Mouse (Mus musculus) forebrain, embryonic 14.5 days (tissue): ENCODE measurements around the gene Hist1h3e. TPM values are rescaled to one million over a fixed set of nuclear protein-coding genes. Genes with fewer than 3 reads are reported as not detected.
"Not testable (repeated sequence)": the region's sequence is repeated elsewhere in the genome, so short reads cannot be mapped to it uniquely, and the experiment has no call there.

Experiments
- ATAC-seq: fragments of 200-750 bp; cut with Nextera tagmentation; 2 replicates; pipeline ENCODE4 v1.8.0; 2017; ENCODE audit warnings: mild to moderate bottlenecking, moderate library complexity
- DNase-seq: peaks from one replicate; pipeline ENCODE4 v3.0.0-alpha.2; 2015; ENCODE audit warnings: low spot score
- H3K27ac ChIP-seq: fragments of 300-500 bp; sonication (generic); 2 replicates; pipeline ENCODE4 v1.5.1; 2014; ENCODE audit warnings: low read depth, mild to moderate bottlenecking, control low read depth, low read length, moderate library complexity
- H3K27me3 ChIP-seq: fragments of 300-500 bp; sonication (generic); replicated peaks from 2 replicates; pipeline ENCODE4 v1.6.1; 2014; ENCODE audit warnings: low read length, control low read depth, mixed read lengths; ENCODE audit not compliant: control insufficient read depth, insufficient read depth
- H3K36me3 ChIP-seq: fragments of 300-500 bp; sonication (generic); 2 replicates; pipeline ENCODE4 v1.6.1; 2014; ENCODE audit warnings: low read length, control low read depth; ENCODE audit not compliant: control insufficient read depth, insufficient read depth
- H3K4me1 ChIP-seq: fragments of 300-500 bp; sonication (generic); 2 replicates; pipeline ENCODE4 v1.6.1; 2014; ENCODE audit warnings: antibody characterized with exemption, low read length, control low read depth; ENCODE audit not compliant: control insufficient read depth, insufficient read depth
- H3K4me2 ChIP-seq: fragments of 300-500 bp; sonication (generic); 2 replicates; pipeline ENCODE4 v1.6.1; 2014; ENCODE audit warnings: mild to moderate bottlenecking, control low read depth, low read length
- H3K4me3 ChIP-seq: fragments of 300-500 bp; sonication (generic); 2 replicates; pipeline ENCODE4 v1.5.1; 2014; ENCODE audit warnings: low read depth, low read length, control low read depth
- H3K9ac ChIP-seq: fragments of 300-500 bp; sonication (generic); 2 replicates; pipeline ENCODE4 v1.6.1; 2014; ENCODE audit warnings: mild to moderate bottlenecking, low read length, control low read depth, moderate library complexity
- H3K9me3 ChIP-seq: fragments of 300-500 bp; sonication (generic); replicated peaks from 2 replicates; pipeline ENCODE4 v1.6.1; 2016; ENCODE audit warnings: low read length, control low read depth, mixed read lengths; ENCODE audit not compliant: control insufficient read depth
- WGBS: fragments of 180-500 bp; shearing (Covaris S2); extraction: QIAGEN DNeasy Blood & Tissue Kit; methylation state at CpG from one replicate; pipeline ENCODE4 v1.1.7; 2014; 5-methylcytosine and 5-hydroxymethylcytosine counted together
- polyA plus RNA-seq: library from polyadenylated mRNA; unstranded; fragments of >200 nt; fragmentation: Nextera tagmentation; extraction: Ambion mirVana; gene quantifications from 2 replicates; pipeline ENCODE4 v1.2.1, GENCODE M21; 2014

Gene Hist1h3e
- polyA plus RNA-seq, 1 experiment from 2014 or later, result 5.7 TPM

DNA sequence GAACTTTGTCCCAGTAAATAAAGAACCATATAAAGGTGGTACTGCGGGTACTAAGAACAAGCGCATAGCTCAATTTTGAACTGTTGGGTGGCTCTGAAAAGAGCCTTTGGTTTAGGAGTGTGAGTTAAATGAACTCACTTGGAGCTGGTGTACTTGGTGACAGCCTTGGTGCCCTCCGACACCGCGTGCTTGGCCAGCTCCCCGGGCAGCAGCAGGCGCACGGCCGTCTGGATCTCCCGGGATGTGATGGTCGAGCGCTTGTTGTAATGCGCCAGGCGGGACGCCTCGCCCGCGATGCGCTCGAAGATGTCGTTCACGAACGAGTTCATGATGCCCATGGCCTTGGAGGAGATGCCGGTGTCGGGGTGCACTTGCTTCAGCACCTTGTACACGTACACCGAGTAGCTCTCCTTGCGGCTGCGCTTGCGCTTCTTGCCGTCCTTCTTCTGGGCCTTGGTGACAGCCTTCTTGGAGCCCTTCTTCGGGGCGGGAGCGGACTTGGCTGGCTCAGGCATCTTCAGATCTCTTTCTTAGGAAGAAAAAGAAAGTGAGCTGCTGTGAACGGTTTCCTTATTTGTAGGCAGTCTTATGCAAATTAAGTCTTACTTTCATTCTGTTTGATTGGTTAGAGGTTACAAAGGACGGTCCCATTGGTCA lies 23.4 kb upstream of the Hist1h3e start:
- H3K27ac ChIP-seq, result peak overlapping the region; percentile 96
- H3K4me1 ChIP-seq, result peaks cover 28% of the 10 kb centered on the region
- H3K36me3 ChIP-seq, H3K27me3 ChIP-seq, H3K9me3 ChIP-seq: not testable (repeated sequence)
- peak overlapping the region; percentile 72 for H3K9ac ChIP-seq
- peak; percentile 87 for ATAC-seq
- peak overlapping the region; percentile 93 for H3K4me2 ChIP-seq
- under 1% methylated on average over 28 of the region's 36 CpGs for WGBS
- H3K4me3 ChIP-seq, result peak overlapping the region; percentile 42
- DNase-seq, result peak; percentile 98

DNA sequence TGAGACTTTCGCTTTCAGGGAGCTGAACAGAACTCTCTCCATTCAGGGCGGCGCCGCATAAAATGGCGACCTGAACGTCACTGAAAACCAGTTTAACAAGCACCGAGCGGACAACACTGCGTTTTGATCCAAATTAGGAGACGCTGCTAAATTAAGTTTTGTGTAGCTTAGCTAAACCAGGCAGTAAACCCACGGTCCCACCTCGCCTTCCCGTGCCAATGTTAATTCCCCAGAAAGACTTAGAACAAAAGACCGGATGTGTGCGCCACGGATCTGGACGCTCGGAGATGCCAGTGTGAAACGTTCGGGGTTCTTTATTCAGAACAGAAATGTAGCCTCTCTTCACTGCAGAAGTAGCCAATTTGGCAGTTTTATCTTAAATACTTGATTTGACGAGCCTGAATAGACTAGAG lies 22.9 kb upstream of the Hist1h3e start:
- peak overlapping the region; percentile 93 for H3K4me2 ChIP-seq
- WGBS, result under 1% methylated on average over 21 of the region's 21 CpGs

DNA sequence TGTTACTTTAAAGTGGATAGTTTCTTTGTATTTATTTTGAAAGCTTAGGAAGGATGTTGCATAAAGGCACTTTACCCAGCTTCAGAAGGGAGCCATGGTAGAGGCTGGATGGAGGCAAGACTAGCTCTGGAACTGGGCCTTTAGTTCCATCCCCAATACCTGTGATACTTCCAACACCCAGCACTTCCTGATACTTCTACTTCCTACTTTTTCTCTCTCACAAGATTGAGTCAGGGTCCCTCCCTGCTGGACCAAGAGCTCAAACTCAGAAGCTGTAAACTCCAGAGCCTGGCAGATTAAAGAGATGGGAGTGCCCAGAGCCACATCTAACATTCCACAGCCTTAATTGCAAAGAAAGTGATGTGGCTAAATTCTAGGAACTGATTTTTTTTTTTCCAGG lies 22.2 kb upstream of the Hist1h3e start:
- ATAC-seq (no peak), DNase-seq (peak; percentile 6)
- Histone ChIP-seq H3K9ac (peak overlapping the region; percentile 72), H3K4me3 (peak overlapping the region; percentile 42), H3K4me1 (peaks cover 28% of the 10 kb centered on the region), H3K36me3 (no peaks in the 10 kb centered on the region), H3K27ac (peak overlapping the region; percentile 96), H3K4me2 (peak overlapping the region; percentile 93), H3K27me3 (no peaks in the 10 kb centered on the region), H3K9me3 (no peaks in the 10 kb centered on the region)

More for the DNA sequence above, 22.9 kb upstream of the Hist1h3e start:
- H3K9me3 ChIP-seq, result no peaks in the 10 kb centered on the region
- no peaks in the 10 kb centered on the region for H3K36me3 ChIP-seq
- peaks cover 28% of the 10 kb centered on the region for H3K4me1 ChIP-seq
- H3K4me3 ChIP-seq, result peak overlapping the region; percentile 42
- ATAC-seq (0 out of 2 replicates have a peak, but pooled peaks have one; percentile 21), DNase-seq (peak; percentile 84)
- H3K9ac ChIP-seq, result peak overlapping the region; percentile 72
- peak overlapping the region; percentile 96 for H3K27ac ChIP-seq
- no peaks in the 10 kb centered on the region for H3K27me3 ChIP-seq

DNA sequence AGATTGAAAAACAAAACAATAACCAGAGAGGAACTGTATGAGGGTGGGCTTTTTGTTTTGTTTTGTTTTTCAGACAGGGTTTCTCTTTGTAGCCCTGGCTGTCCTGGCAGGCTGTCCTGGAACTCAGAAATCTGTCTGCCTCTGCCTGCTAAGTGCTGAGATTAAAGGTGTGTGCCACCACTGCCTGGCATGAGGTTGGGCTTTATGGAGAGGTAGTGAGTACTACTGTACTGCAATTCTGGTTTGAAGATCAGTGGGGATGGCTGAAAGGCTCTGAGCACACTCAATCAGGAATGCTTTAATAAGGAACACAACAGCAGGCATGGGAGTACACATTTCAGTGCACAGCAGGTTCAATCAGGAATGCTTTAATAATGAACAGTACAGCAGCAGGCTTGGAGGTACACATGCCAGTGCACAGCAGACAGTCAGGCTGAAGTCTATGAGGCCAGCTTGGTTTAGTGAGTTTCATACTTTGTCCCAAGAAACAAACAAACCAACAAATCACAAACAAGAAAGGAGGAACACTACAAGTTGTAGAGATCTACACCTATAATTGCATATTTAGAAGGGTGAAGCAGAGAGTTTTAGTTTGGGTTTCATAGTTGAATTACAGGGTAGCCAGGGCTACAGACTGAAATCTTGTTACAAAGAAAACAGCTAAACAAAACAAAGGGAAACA lies 21.4 kb upstream of the Hist1h3e start:
- H3K27me3 ChIP-seq, result no peaks in the 10 kb centered on the region
- H3K4me2 ChIP-seq, result peak overlapping the region; percentile 93
- peak overlapping the region; percentile 96 for H3K27ac ChIP-seq
- no peak for ATAC-seq
- peaks cover 28% of the 10 kb centered on the region for H3K4me1 ChIP-seq
- peak; percentile 15 for DNase-seq
- H3K36me3 ChIP-seq, result no peaks in the 10 kb centered on the region
- H3K9ac ChIP-seq, result no peak overlapping the region
- H3K4me3 ChIP-seq, result no peak overlapping the region
- no peaks in the 10 kb centered on the region for H3K9me3 ChIP-seq

DNA sequence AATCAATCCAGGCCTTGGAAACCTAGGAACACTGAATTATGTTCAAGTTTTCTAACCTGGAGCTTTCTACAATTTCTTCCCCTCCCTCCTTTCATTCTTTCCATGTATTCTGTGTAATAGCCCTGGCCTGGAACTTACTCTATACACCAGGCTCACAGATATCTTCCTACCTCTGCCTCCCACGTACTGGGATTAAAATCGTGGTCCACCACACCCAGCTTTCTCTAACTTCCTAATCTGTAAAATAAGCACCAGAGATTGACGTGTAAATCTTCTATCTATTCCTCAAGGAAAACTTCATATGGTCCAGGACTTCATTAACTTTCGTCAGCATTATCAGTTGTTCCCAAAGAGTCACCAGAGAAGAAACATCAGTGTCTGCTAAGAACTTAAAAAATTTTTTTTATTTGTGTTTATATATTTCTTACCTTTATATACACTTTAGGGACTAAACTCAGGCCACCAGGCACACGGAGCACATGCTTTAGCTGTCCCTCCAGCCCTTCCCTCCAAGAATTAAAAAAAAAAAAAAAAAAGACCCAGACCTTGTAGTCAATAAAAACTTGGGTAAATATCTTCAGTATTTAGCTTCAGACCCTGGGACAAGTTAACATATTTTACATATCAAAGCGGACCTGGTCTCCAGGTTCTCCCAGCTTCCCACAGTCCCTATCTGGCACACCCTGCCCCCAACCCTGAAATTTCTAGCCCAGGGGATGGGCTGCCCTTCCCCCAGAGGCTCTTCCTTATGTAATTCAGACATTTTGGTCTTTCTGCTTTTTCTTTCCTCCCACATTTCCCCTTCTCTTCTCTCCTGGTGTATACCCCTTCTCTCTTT lies 20.3 kb upstream of the Hist1h3e start:
- H3K4me3 ChIP-seq, result peak overlapping the region; percentile 45
- DNase-seq (peak; percentile 15), ATAC-seq (no peak)
- no peaks in the 10 kb centered on the region for H3K9me3 ChIP-seq
- peak overlapping the region; percentile 93 for H3K4me2 ChIP-seq
- WGBS, result 5% methylated on average over 6 of the region's 6 CpGs
- H3K4me1 ChIP-seq, result peaks cover 28% of the 10 kb centered on the region
- no peaks in the 10 kb centered on the region for H3K27me3 ChIP-seq
- no peaks in the 10 kb centered on the region for H3K36me3 ChIP-seq
- peak overlapping the region; percentile 96 for H3K27ac ChIP-seq
- H3K9ac ChIP-seq, result peak overlapping the region; percentile 74

DNA sequence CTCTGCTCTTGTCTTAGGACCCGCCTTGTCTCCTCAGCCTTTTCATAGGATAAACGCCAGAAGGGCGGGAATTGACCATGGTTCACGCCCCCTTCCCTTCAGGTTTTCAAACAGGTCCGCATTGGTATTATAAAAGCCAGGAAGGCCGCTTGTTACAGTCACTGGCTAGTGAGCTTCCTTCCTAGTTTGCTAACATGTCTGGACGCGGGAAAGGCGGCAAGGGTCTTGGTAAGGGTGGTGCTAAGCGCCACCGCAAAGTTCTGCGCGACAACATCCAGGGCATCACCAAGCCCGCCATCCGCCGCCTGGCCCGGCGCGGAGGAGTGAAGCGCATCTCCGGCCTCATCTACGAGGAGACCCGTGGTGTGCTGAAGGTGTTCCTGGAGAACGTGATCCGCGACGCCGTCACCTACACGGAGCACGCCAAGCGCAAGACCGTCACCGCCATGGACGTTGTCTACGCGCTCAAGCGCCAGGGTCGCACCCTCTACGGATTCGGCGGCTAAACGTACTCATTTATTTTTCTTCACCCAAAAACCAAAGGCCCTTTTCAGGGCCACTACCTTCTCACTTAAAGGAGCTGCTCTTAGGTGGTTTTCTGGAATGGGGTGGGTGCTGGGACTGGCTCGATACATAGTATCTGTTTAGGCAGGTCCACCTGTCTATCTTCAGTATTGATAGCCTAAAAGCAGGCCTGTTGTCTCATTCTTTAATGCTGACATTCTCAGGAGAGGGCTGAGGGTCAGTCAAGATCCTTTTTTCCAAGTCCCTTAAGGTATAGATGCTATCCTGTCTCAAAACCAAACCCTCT lies 19.4 kb upstream of the Hist1h3e start, which contains the start of gene Hist1h4d:
Gene Hist1h4d (plus strand): TSS at position 191 of the 811 bp plus-strand sequence.
- Histone ChIP-seq H3K27me3 (no peaks in the 10 kb centered on the region), H3K27ac (peak within 1 kb of the TSS; percentile 96), H3K4me1 (peaks cover 31% of the 10 kb centered on the region), H3K9me3 (no peaks in the 10 kb centered on the region), H3K4me2 (peak within 1 kb of the TSS; percentile 93), H3K4me3 (peak within 1 kb of the TSS; percentile 45), H3K36me3 (no peaks in the 10 kb centered on the region), H3K9ac (peak within 1 kb of the TSS; percentile 74)
- DNase-seq (peak; percentile 99), ATAC-seq (peak; percentile 87)
- WGBS, result under 1% methylated on average over 43 of the region's 43 CpGs

DNA sequence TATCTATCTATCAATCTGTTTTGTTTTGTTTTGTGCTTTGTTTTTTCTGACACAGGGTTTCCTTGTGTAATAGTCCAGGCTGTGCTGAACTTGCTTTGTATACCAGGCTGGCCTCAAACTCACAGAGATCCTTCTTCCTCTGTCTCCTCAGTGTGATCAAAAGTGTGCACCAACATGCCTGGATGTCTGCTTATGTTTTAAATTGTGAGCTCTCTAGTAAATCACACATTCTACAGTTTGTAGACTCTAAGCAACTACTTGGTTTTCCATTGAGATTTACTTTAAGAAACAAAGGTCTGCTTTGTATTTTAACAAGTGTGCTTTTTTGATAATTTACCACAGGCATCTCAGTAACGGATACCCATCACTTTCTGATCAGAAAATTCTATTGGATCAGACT lies 15.7 kb upstream of the Hist1h3e start:
- H3K4me2 ChIP-seq, result no peak overlapping the region
- 95% methylated on average over 1 of the region's 1 CpGs for WGBS
- no peaks in the 10 kb centered on the region for H3K9me3 ChIP-seq
- H3K27ac ChIP-seq, result no peak overlapping the region
- DNase-seq (no peak), ATAC-seq (no peak)
- peaks cover 30% of the 10 kb centered on the region for H3K4me1 ChIP-seq
- no peak overlapping the region for H3K9ac ChIP-seq
- H3K4me3 ChIP-seq, result no peak overlapping the region
- H3K27me3 ChIP-seq, result no peaks in the 10 kb centered on the region
- H3K36me3 ChIP-seq, result no peaks in the 10 kb centered on the region

DNA sequence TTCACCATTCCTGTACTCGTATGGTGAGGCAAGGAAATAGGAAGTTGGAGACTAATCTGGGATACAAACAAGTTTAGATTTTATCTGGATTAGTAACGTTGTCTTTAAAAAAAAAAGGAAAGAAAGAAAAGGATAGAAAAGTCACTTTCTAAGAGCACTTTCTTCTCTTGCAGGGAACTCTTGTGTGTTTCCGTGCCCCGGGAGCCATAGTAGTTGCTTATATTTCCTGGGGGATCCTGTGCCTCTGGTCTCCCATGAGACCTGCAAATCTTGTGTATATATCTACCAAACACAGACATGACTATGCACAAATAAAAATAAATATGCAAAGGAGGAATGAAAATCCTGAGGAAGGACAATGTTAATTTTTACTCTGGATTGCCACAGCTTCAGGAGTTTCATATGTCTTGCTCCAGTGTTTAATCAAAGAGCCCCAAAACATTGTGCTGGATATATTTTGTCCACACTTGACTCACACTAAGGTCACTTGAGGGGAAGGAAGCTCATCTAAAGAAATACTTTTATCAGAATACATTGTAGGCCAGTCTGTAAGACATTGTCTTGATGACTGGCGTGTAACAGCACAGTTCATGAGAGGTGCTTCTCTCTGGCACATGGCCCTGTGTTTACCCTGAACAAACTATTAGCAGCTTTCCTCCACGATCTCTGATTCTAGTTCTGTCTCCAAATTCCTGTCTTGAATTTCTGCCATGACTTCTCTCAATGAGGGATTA lies 14.9 kb upstream of the Hist1h3e start:
- Histone ChIP-seq H3K4me3 (peak overlapping the region; percentile 37), H3K9me3 (no peaks in the 10 kb centered on the region), H3K4me2 (peak overlapping the region; percentile 77), H3K9ac (peak overlapping the region; percentile 74), H3K27ac (peak overlapping the region; percentile 78; the same call in 1 of the 2 replicates), H3K36me3 (no peaks in the 10 kb centered on the region), H3K4me1 (peaks cover 30% of the 10 kb centered on the region), H3K27me3 (no peaks in the 10 kb centered on the region)
- 36% methylated on average over 6 of the region's 6 CpGs for WGBS
- no peak for ATAC-seq
- DNase-seq, result no peak
